Mouse (Mus musculus) embryonic fibroblast, embryonic 13.5 days (primary cell): ENCODE measurements around the gene Fbxw11. TPM values are rescaled to one million over a fixed set of nuclear protein-coding genes. Genes with fewer than 3 reads are reported as not detected.

ENCODE experiments used
- H3K27ac ChIP-seq: 2 replicates; pipeline ENCODE4 v1.5.1; 2012; ENCODE audit warnings: low read length, control low read depth, inconsistent platforms; ENCODE audit not compliant: insufficient read depth
- H3K4me1 ChIP-seq: 2 replicates; pipeline ENCODE4 v1.6.1; 2011; ENCODE audit warnings: low read length; ENCODE audit not compliant: control insufficient read depth, insufficient read depth
- H3K4me3 ChIP-seq: 2 replicates; pipeline ENCODE4 v1.5.1; 2011; ENCODE audit warnings: mild to moderate bottlenecking, control low read depth, low read length; ENCODE audit not compliant: insufficient read depth
- CTCF ChIP-seq: IDR thresholded peaks from 2 replicates; pipeline ENCODE4 v1.5.1; 2011; ENCODE audit warnings: mild to moderate bottlenecking, control low read depth, low read length, moderate library complexity, borderline replicate concordance; ENCODE audit not compliant: insufficient read depth
- POLR2A ChIP-seq: IDR thresholded peaks from 2 replicates; pipeline ENCODE4 v1.6.1; 2011; ENCODE audit warnings: low read depth, mild to moderate bottlenecking, control low read depth, low read length, moderate library complexity
- polyA plus RNA-seq: library from polyadenylated mRNA; stranded (reverse); fragments of >200 nt; gene quantifications from 2 replicates; pipeline ENCODE4 v1.2.4, GENCODE M21; 2011; ENCODE audit warnings: low read depth; ENCODE audit not compliant: missing spikeins, insufficient read length

Fbxw11 gene
- polyA plus RNA-seq, 1 experiment = 77.9 TPM

- no peak overlapping the region for H3K4me3 ChIP-seq
- H3K4me1 ChIP-seq = no peaks in the 10 kb centered on the region
- TF ChIP-seq POLR2A (no peak), CTCF (peak; percentile 92; the same call in 1 of the 2 replicates)
- H3K27ac ChIP-seq = no peak overlapping the region
Observed at GRCm38 (mm10) chr11:32625677-32626076, 16.8 kb upstream of the Fbxw11 start.

- Histone ChIP-seq H3K4me3 (no peak overlapping the region), H3K27ac (no peak overlapping the region), H3K4me1 (no peaks in the 10 kb centered on the region)
- no peak for TF ChIP-seq CTCF
- no peak for TF ChIP-seq POLR2A
Observed at GRCm38 (mm10) chr11:32626079-32626478, 16.4 kb upstream of the Fbxw11 start.

- no peak overlapping the region for H3K4me3 ChIP-seq
- no peak for TF ChIP-seq CTCF
- no peak overlapping the region for H3K27ac ChIP-seq
- no peaks in the 10 kb centered on the region for H3K4me1 ChIP-seq
Observed at GRCm38 (mm10) chr11:32627900-32628299, 14.6 kb upstream of the Fbxw11 start.

GRCm38 (mm10) chr11:32629713-32630211 lies 12.8 kb upstream of the Fbxw11 start:
- H3K4me3 ChIP-seq = no peak overlapping the region
- no peak for TF ChIP-seq CTCF
- TF ChIP-seq POLR2A = no peak
- no peaks in the 10 kb centered on the region for H3K4me1 ChIP-seq
- H3K27ac ChIP-seq = no peak overlapping the region

GRCm38 (mm10) chr11:32632671-32633070 lies 9.9 kb upstream of the Fbxw11 start:
- TF ChIP-seq POLR2A = no peak
- no peak for TF ChIP-seq CTCF
- Histone ChIP-seq H3K4me3 (no peak overlapping the region), H3K4me1 (no peaks in the 10 kb centered on the region), H3K27ac (no peak overlapping the region)

GRCm38 (mm10) chr11:32633542-32633941 lies 9.0 kb upstream of the Fbxw11 start:
- no peak for TF ChIP-seq POLR2A
- H3K4me3 ChIP-seq = no peak overlapping the region
- H3K27ac ChIP-seq = no peak overlapping the region
- no peaks in the 10 kb centered on the region for H3K4me1 ChIP-seq

GRCm38 (mm10) chr11:32634143-32634542 lies 8.4 kb upstream of the Fbxw11 start:
- TF ChIP-seq CTCF (no peak), POLR2A (no peak)
- H3K4me1 ChIP-seq = no peaks in the 10 kb centered on the region
- no peak overlapping the region for H3K27ac ChIP-seq
- no peak overlapping the region for H3K4me3 ChIP-seq

GRCm38 (mm10) chr11:32634842-32635241 lies 7.7 kb upstream of the Fbxw11 start:
- Histone ChIP-seq H3K27ac (no peak overlapping the region), H3K4me1 (peaks cover 3% of the 10 kb centered on the region; the same call in 1 of the 2 replicates), H3K4me3 (no peak overlapping the region)
- TF ChIP-seq POLR2A = no peak
- TF ChIP-seq CTCF = no peak

- TF ChIP-seq POLR2A (no peak), CTCF (no peak)
- Histone ChIP-seq H3K4me1 (peaks cover 3% of the 10 kb centered on the region; the same call in 1 of the 2 replicates), H3K27ac (no peak overlapping the region), H3K4me3 (no peak overlapping the region)
Observed at GRCm38 (mm10) chr11:32636275-32636674, 6.2 kb upstream of the Fbxw11 start.

- peaks cover 3% of the 10 kb centered on the region; the same call in 1 of the 2 replicates for H3K4me1 ChIP-seq
- TF ChIP-seq CTCF (no peak), POLR2A (no peak)
- H3K4me3 ChIP-seq = no peak overlapping the region
- peak overlapping the region; percentile 9; the same call in 1 of the 2 replicates for H3K27ac ChIP-seq
Observed at GRCm38 (mm10) chr11:32638521-32639255, 3.8 kb upstream of the Fbxw11 start.

- Histone ChIP-seq H3K27ac (no peak overlapping the region), H3K4me3 (no peak overlapping the region), H3K4me1 (peaks cover 3% of the 10 kb centered on the region; the same call in 1 of the 2 replicates)
- TF ChIP-seq POLR2A (no peak), CTCF (no peak)
Observed at GRCm38 (mm10) chr11:32640617-32641016, 1.9 kb upstream of the Fbxw11 start.
